17 mouse cellular contexts compared by ENCODE assay signal in genomic region chr1:149952050-149952449, GRCm38 (mm10).
"Had no signal": no experiment of that assay in that cellular context is flagged by ENCODE, and none has a peak within 500 bp of the region (broad histone marks: within the 10 kb centered on the region; RNA-seq: fewer than 3 reads in every experiment).

No protein-coding gene starts in this region.

- H3K9ac ChIP-seq: liver, postnatal 0 days; lung, embryonic 15.5 days; midbrain, embryonic 13.5 days; midbrain, embryonic 15.5 days; neural tube, embryonic 12.5 days; stomach, embryonic 15.5 days had no signal

- H3K27ac ChIP-seq: lung, embryonic 15.5 days; macrophage; midbrain, embryonic 13.5 days; midbrain, embryonic 15.5 days; neural tube, embryonic 12.5 days; stomach, embryonic 15.5 days; stomach, postnatal 0 days had no signal

- H3K4me3 ChIP-seq: lung, embryonic 15.5 days; midbrain, embryonic 13.5 days; midbrain, embryonic 15.5 days; neural tube, embryonic 12.5 days; stomach, embryonic 15.5 days had no signal

- H3K9me3 ChIP-seq: lung, embryonic 15.5 days; midbrain, embryonic 13.5 days; midbrain, embryonic 15.5 days; neural tube, embryonic 12.5 days; stomach, embryonic 15.5 days had no signal

- H3K36me3 ChIP-seq: lung, embryonic 15.5 days; midbrain, embryonic 13.5 days; midbrain, embryonic 15.5 days; neural tube, embryonic 12.5 days; stomach, embryonic 15.5 days had no signal

- H3K4me2 ChIP-seq: lung, embryonic 15.5 days; midbrain, embryonic 11.5 days; midbrain, embryonic 13.5 days; midbrain, embryonic 15.5 days; neural tube, embryonic 12.5 days; stomach, embryonic 15.5 days had no signal

- H3K27me3 ChIP-seq: lung, embryonic 15.5 days; midbrain, embryonic 13.5 days; midbrain, embryonic 15.5 days; neural tube, embryonic 12.5 days; stomach, embryonic 15.5 days had no signal

- ATAC-seq: liver, postnatal 0 days; lung, postnatal 0 days; midbrain, embryonic 13.5 days; midbrain, embryonic 15.5 days had no signal

- DNase-seq: liver, postnatal 0 days; lung, adult 2 months; lung, postnatal 14 days; lung, postnatal 36 days; right cerebral cortex, postnatal 14 days; thymus, adult 2 months; thymus, postnatal 25 days; thymus, postnatal 4 days had no signal

- H3K4me1 ChIP-seq: midbrain, embryonic 13.5 days; midbrain, embryonic 15.5 days; neural tube, embryonic 12.5 days had no signal
